Mouse (Mus musculus) cerebellum, adult 2 months (tissue): ENCODE results near the gene Abi1.

Experiments used
- CTCF ChIP-seq: fragments of 200-500 bp; IDR thresholded peaks from 2 replicates; pipeline ENCODE4 v1.5.1; 2011; ENCODE audit warnings: low read depth, mild to moderate bottlenecking, control low read depth, low read length, moderate library complexity, borderline replicate concordance; ENCODE audit not compliant: insufficient read depth
- POLR2A ChIP-seq: fragments of 200-500 bp; IDR thresholded peaks from 2 replicates; pipeline ENCODE4 v1.6.1; 2011; ENCODE audit warnings: low read length, control low read depth, borderline replicate concordance; ENCODE audit not compliant: insufficient read depth

GRCm38 (mm10) chr2:23067552-23068369, 27.7 kb upstream of the Abi1 start, which contains the start of gene Acbd5:
- TF ChIP-seq CTCF (no peak), POLR2A (peak; percentile 79; the same call in 1 of the 2 replicates)
